Mouse (Mus musculus) limb, embryonic 10.5 days (tissue): ENCODE results near the gene Ttf2. TPM values are rescaled to one million over a fixed set of nuclear protein-coding genes. Genes with fewer than 3 reads are reported as not detected.

ENCODE experiments used
- DNase-seq: peaks from one replicate; pipeline ENCODE4 v3.0.0-alpha.2; 2017; ENCODE audit warnings: low spot score
- H3K27ac ChIP-seq: fragments of 300-500 bp; sonication (generic); 2 replicates; pipeline ENCODE4 v1.5.1; 2016; ENCODE audit warnings: mild to moderate bottlenecking
- H3K27me3 ChIP-seq: fragments of 300-500 bp; sonication (generic); 2 replicates; pipeline ENCODE4 v1.6.1; 2016; ENCODE audit warnings: low read depth, mild to moderate bottlenecking; ENCODE audit not compliant: poor library complexity, severe bottlenecking
- H3K36me3 ChIP-seq: fragments of 300-500 bp; sonication (generic); 2 replicates; pipeline ENCODE4 v1.6.1; 2016; ENCODE audit warnings: mild to moderate bottlenecking, moderate library complexity
- H3K4me1 ChIP-seq: fragments of 300-500 bp; sonication (generic); 2 replicates; pipeline ENCODE4 v1.6.1; 2016
- H3K4me3 ChIP-seq: fragments of 300-500 bp; sonication (generic); 2 replicates; pipeline ENCODE4 v1.5.1; 2016; ENCODE audit warnings: mild to moderate bottlenecking, moderate library complexity
- H3K9me3 ChIP-seq: fragments of 300-500 bp; sonication (generic); replicated peaks from 2 replicates; pipeline ENCODE4 v1.6.1; 2016; ENCODE audit warnings: mild to moderate bottlenecking
- WGBS: fragments of 180-500 bp; shearing (Covaris S2); methylation state at CpG from one replicate; pipeline ENCODE4 v1.1.7; 2016; 5-methylcytosine and 5-hydroxymethylcytosine counted together
- polyA plus RNA-seq: library from polyadenylated mRNA; unstranded; fragments of >200 nt; fragmentation: Nextera tagmentation; extraction: Ambion mirVana; gene quantifications from 2 replicates; pipeline ENCODE4 v1.2.1, GENCODE M21; 2016

Ttf2 gene
- polyA plus RNA-seq, 1 experiment from 2014 or later = 32.7 TPM

DNA sequence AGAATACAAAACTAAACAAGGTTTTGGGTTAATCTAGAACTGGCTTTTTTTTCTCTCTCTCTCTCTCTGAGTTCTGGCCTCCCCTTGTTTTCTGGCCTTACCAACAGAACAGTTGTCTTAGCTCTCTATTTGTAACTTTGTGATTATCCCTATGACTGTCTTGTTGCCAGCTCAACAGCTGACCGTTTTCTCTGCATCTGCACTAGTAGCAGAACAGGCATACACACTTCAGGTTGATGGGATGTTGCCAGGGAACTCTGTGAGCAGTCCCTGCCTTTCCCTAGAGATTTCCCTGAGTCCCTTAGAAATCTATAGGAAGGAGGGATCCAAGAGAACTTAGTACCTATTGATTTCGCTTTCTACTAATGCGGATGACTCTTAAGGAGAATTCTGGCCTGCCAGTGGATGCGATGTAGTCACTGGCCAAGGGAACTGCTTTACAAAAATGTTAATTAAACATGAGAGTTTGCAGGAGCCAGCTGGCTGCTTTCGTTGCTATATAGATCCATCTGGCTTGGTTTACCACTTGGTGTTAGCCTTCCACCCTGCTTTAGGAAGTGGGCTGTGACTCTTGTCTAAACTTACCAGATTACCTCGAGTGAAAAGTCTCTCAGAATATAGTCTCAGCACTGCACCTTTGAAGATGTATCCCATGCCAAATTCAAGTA lies 45.3 kb downstream of the Ttf2 start:
- Histone ChIP-seq H3K9me3 (no peaks in the 10 kb centered on the region), H3K27ac (no peak overlapping the region), H3K4me3 (no peak overlapping the region), H3K27me3 (no peaks in the 10 kb centered on the region), H3K36me3 (peaks cover 34% of the 10 kb centered on the region), H3K4me1 (peaks cover 53% of the 10 kb centered on the region)
- WGBS = 81% methylated on average over 6 of the region's 6 CpGs
- DNase-seq = no peak

DNA sequence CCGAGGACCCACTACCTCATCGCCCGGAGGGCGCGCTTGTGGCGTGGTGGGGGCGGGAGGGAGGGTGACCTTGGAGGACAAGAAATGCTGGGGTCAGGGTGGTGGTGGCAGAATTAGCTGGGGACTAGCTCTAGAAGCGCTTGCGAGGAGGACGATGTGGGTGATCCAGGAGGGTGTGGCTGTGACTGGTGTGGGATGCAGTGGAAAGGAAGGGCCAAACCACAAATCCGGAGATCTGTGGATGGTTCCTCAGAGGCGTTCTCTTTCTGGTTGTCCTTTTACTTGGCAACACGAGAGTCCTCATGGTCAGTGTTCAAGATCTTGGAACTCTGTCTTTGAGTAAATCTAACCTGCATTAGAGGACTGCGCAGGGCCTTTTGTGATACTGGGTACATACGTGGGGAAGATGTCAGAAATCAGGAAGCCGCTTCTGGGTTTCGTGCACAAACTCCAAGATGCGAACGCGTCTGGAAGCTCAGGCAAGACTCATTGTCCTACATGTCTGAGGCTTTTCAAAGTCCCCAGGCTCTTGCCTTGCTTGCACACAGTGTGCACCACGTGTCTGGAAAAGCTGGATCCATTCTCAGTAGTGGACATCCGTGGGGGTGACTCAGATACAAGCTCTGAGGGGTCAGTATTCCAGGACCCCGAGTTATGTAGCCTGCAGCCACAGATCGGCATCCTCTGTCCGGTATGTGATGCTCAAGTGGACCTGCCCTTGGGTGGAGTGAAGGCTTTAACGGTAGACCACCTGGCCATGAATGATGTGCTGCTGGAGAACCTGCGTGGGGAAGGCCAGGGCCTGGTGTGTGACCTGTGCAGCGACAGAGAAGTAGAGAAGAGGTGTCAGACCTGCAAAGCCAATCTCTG lies 46.7 kb downstream of the Ttf2 start:
- DNase-seq = no peak
- Histone ChIP-seq H3K4me1 (peaks cover 53% of the 10 kb centered on the region), H3K4me3 (peak overlapping the region; percentile 68), H3K36me3 (peaks cover 20% of the 10 kb centered on the region), H3K27ac (peak overlapping the region; percentile 92), H3K9me3 (no peaks in the 10 kb centered on the region), H3K27me3 (no peaks in the 10 kb centered on the region)
- WGBS = 42% methylated on average over 28 of the region's 28 CpGs

DNA sequence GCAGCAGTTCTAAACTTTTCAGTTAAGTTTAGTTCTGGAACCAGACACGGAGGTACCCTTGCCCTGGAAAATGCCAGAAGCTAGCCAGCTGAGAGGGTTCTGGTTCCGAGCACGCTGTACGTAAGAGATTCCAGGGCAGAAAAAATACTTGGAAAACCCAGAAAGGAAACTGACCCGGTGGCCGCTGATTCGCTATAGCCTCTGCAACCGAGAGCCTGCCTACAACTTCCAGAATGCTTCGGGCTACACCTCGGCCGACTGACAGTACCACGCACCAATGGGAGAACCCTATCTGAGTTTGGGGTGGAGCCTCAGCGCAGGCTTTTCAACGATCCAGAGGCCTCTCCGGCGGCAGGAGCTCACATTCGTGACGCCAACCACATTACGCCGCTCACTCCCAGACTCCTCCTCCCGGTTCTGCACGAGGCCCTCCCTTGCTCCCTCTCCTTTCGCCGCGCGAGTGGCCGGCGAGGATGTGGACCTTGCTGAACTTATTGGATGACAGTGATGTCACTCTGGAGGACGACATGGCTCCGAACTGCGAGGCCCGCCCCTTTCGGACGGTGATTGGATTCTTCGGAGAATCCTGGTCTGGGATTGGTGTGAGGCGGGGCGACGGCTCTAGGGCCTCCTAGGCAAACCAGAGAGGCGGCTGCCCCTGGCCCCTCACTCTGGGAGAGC lies 47.5 kb downstream of the Ttf2 start, which contains the start of gene Trim45:
Trim45 (plus strand) TSS at position 378 of the 681 bp plus-strand sequence.
- Histone ChIP-seq H3K4me1 (peaks cover 52% of the 10 kb centered on the region), H3K27me3 (no peaks in the 10 kb centered on the region), H3K36me3 (peaks cover 12% of the 10 kb centered on the region), H3K4me3 (peak within 1 kb of the TSS; percentile 68), H3K9me3 (no peaks in the 10 kb centered on the region), H3K27ac (peak within 1 kb of the TSS; percentile 92)
- WGBS = under 1% methylated on average over 39 of the region's 39 CpGs
- DNase-seq = peak; percentile 93

DNA sequence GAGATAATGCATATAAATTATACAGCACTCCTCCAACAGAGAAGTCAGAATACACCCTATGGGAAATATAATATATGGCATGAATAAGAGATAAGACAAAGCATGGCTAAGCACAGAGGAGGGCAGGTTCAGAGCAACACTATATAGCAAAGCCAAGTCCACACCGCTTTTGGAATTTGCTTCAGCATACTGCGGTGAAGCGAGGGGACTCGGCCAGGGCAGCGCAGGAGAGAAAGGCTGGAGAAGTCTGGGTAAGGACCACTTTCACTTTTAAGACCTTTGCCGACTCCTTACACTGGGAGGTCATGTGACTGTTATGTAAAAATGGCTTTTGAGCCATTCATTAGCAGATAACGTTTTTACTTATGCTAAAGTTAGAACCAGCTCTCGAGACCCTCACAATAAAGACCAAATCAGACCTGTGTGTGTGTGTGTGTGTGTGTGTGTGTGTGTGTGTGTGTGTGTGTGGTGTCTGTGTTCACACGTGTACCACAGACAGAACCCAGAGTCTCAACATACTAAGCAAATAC lies 48.8 kb downstream of the Ttf2 start:
- Histone ChIP-seq H3K4me3 (no peak overlapping the region), H3K36me3 (peaks cover 9% of the 10 kb centered on the region), H3K27ac (no peak overlapping the region), H3K4me1 (peaks cover 39% of the 10 kb centered on the region), H3K27me3 (no peaks in the 10 kb centered on the region), H3K9me3 (no peaks in the 10 kb centered on the region)
- 79% methylated on average over 9 of the region's 9 CpGs for WGBS
- DNase-seq = no peak

DNA sequence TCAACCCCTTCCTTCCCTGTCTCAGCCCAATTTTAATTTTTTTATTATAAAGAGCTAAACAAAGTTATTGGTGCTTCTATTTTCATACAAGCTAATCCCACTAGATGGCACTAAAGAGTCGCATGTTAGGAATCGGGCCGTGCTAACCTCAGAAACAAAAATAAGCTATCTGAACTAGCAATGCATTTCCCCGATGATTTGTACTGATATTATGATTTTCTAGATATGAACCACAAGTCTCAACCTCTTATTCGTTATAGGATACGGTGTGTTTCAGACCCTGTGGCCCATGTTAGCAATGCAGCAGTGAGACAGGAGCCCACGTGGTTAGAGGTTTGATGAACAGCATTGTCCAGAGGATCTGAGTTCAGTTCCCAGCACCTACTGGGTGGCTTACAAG lies 52.6 kb downstream of the Ttf2 start:
- DNase-seq = no peak
- Histone ChIP-seq H3K27me3 (no peaks in the 10 kb centered on the region), H3K9me3 (no peaks in the 10 kb centered on the region), H3K36me3 (no peaks in the 10 kb centered on the region), H3K4me1 (peaks cover 10% of the 10 kb centered on the region), H3K27ac (no peak overlapping the region), H3K4me3 (no peak overlapping the region)
- WGBS = 32% methylated on average over 7 of the region's 7 CpGs

DNA sequence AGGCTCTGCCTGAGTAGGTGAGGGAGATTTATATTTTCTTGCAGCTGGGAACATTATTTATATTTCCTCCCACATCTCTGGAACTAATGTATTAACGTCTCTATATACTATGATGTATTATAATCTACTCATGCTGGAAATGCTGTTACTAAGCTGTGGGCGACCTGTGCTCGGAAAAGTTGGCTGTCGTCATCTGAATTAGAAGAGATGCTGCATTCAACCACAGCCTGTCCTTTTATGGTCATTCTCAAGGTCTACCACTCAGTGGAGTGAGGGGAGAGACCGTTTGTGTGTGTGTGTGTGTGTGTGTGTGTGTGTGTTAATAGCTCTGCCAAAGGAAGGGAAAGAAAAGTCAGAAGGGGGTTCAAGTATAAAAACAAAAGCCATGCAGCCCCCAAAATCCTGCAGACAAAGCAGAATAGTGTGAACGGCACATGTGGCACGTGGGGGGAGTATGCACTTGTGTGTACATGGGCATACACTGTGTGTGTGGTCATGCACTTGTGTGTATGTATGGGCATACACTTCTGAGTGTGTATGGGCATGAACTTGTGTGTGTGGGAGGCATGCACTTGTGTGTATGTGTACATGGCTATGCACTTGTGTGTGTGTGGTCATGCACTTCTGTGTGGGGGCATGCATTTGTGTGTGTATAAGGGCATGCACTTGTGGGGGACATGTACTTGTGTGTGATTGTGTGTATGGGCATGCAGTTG lies 57.8 kb downstream of the Ttf2 start:
- Histone ChIP-seq H3K9me3 (no peaks in the 10 kb centered on the region), H3K27me3 (no peaks in the 10 kb centered on the region), H3K4me3 (no peak overlapping the region), H3K36me3 (no peaks in the 10 kb centered on the region), H3K27ac (peak overlapping the region; percentile 63), H3K4me1 (peaks cover 22% of the 10 kb centered on the region)
- DNase-seq = no peak
- 78% methylated on average over 7 of the region's 7 CpGs for WGBS

DNA sequence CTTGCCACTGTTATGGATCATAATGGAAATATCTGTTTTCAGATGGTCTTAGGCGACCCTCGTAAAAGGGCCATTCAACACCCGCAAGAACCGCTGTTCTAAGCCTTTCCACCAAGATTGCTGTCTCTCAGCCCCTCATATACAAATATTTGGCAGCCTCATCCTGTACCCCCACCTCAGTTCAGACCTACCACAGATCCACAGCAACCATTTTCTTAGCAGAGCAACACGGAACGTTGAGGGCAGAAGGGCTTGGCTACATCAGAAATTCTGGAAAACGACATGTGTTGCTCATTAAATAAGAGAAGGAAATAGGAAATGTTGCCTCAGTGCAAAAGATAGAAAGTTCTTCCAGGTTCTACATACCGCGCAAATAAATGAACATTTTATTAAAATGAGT lies 58.4 kb downstream of the Ttf2 start:
- Histone ChIP-seq H3K9me3 (no peaks in the 10 kb centered on the region), H3K27me3 (no peaks in the 10 kb centered on the region), H3K4me1 (peaks cover 22% of the 10 kb centered on the region), H3K36me3 (no peaks in the 10 kb centered on the region), H3K4me3 (no peak overlapping the region), H3K27ac (0 out of 2 replicates have a peak overlapping the region, but pooled peaks have one; percentile 26)
- no peak for DNase-seq
- WGBS = 80% methylated on average over 9 of the region's 9 CpGs

DNA sequence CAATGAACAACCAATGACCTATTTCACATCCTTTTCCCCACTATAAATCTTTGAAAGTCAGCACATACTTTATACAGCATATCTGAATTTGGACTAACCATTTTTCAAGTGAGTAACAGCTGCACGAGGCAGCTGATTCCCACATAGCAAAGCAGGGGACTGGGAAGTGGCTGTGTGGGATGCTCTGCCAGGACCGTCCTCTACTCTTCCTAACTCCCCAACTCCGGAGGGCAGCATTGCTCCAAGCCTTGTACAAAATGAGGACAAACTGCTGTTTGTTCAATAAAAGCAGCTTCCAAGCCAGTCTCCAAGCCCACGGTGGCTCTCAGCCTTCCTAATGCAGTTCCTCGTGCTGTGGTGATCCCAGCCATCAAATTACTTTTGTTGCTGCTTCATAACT lies 58.8 kb downstream of the Ttf2 start:
- H3K4me3 ChIP-seq = no peak overlapping the region
- H3K9me3 ChIP-seq = no peaks in the 10 kb centered on the region
- no peak overlapping the region for H3K27ac ChIP-seq
- no peaks in the 10 kb centered on the region for H3K36me3 ChIP-seq
- WGBS = 64% methylated on average over 5 of the region's 5 CpGs
- DNase-seq = no peak
- H3K27me3 ChIP-seq = no peaks in the 10 kb centered on the region
- peaks cover 22% of the 10 kb centered on the region for H3K4me1 ChIP-seq

DNA sequence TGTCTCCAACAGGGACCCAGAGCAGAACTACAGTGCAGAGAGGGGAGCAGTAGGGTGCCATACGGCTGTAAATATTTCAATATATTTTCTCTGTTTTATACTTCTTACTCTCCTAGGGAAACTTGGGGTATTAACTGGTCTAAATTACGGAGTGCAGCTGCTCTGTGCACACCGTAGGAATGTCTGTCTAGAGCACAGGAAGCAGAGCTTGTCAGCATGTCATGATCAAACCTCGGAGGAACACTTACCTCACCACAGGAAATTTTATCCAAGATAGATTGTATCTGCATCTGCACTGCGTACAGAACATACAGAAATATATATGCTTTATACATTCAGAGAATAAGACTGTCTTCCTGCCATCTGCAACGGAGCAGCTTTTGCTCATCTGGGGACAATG lies 60.9 kb downstream of the Ttf2 start:
- WGBS = 73% methylated on average over 6 of the region's 6 CpGs
- H3K27ac ChIP-seq = 0 out of 2 replicates have a peak overlapping the region, but pooled peaks have one; percentile 3
- no peak overlapping the region for H3K4me3 ChIP-seq
- no peaks in the 10 kb centered on the region for H3K27me3 ChIP-seq
- no peaks in the 10 kb centered on the region for H3K36me3 ChIP-seq
- peaks cover 22% of the 10 kb centered on the region for H3K4me1 ChIP-seq
- H3K9me3 ChIP-seq = no peaks in the 10 kb centered on the region
- DNase-seq = no peak

DNA sequence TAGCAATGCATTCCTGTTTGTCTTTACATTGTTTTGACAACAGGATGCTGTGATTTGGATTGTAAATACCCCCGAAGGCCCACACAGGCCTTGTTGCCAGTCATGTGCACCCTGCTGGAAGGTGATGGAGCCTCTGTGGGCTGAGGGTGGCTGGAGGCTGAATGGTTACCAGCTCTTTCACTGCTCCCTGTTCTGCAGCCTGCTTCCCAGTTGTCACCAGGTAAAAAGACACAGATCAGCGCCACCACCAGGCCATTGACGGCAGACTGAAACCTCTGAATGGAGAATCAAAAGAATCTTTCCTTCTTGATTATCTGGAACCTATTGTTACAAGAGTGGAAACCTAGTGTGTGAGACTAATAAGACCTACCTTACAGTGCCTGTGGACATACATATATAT lies 62.5 kb downstream of the Ttf2 start:
- Histone ChIP-seq H3K27me3 (no peaks in the 10 kb centered on the region), H3K36me3 (no peaks in the 10 kb centered on the region), H3K4me1 (peaks cover 19% of the 10 kb centered on the region), H3K4me3 (no peak overlapping the region), H3K27ac (no peak overlapping the region), H3K9me3 (no peaks in the 10 kb centered on the region)
- DNase-seq = no peak
- WGBS = 36% methylated on average over 3 of the region's 3 CpGs

DNA sequence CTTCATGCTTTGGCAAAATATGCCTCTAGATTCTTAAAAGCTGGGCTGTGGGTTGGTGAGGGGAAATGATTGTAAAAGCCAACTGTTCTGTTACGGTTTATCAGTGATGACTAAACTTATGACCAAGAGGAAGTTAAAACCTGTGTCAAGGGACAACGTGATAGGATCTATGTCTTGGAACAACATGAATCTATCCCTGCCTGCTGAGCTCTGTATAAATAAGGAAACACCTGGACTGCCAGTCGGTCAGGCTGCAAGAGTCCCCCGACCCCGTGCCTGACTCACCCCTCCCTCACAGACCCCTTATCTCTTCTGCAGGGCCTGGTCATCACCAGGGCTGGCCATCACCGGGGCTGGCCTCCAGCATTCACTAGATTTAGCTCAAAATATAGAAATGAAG lies 63.3 kb downstream of the Ttf2 start:
- WGBS = 71% methylated on average over 6 of the region's 6 CpGs
- Histone ChIP-seq H3K9me3 (no peaks in the 10 kb centered on the region), H3K27me3 (no peaks in the 10 kb centered on the region), H3K27ac (no peak overlapping the region), H3K4me3 (no peak overlapping the region), H3K4me1 (peaks cover 11% of the 10 kb centered on the region), H3K36me3 (no peaks in the 10 kb centered on the region)
- DNase-seq = no peak

DNA sequence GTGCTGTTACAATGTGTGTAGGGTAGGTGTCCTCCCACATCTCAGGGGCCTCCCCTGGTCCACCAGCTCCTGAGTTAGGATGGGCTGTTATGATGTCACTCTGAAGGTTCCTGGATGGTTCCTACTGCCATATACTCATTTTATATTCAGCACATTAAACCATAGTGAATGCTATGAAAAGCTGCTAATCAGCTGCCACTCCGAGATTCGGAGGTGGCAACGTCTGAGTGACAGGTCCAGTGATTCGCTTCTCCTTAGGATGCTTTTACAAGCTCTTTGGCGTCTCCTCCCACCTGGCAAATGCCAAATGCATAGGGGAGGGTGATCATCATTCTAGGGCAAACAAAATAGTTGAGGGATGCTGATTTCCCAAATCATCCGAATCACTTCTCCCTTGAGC lies 74.0 kb downstream of the Ttf2 start:
- no peaks in the 10 kb centered on the region for H3K27me3 ChIP-seq
- WGBS = 82% methylated on average over 6 of the region's 6 CpGs
- no peaks in the 10 kb centered on the region for H3K36me3 ChIP-seq
- H3K4me1 ChIP-seq = peaks cover 13% of the 10 kb centered on the region
- no peak overlapping the region for H3K27ac ChIP-seq
- H3K4me3 ChIP-seq = no peak overlapping the region
- DNase-seq = no peak
- H3K9me3 ChIP-seq = no peaks in the 10 kb centered on the region
